Mouse (Mus musculus): ENCODE data around the gene Fkbp6.
"Not testable (repeated sequence)": the region's sequence is repeated elsewhere in the genome, so short reads cannot be mapped to it uniquely, and the experiment has no call there.

The Fkbp6 gene

GRCm38 (mm10) chr5:135349862-135350261 lies at the start of gene Fkbp6:
TSS of gene Fkbp6 (minus strand) at chr5:135350044.
- DNase-seq (ENCODE audit: low spot score), result no peak

- DNase-seq (ENCODE audit: low spot score), result no peak
Observed at GRCm38 (mm10) chr5:135399382-135399781, 49.5 kb upstream of the Fkbp6 start.

GRCm38 (mm10) chr5:135395826-135396225 lies 46.0 kb upstream of the Fkbp6 start:
- no peak for DNase-seq (ENCODE audit: low spot score)

DNA sequence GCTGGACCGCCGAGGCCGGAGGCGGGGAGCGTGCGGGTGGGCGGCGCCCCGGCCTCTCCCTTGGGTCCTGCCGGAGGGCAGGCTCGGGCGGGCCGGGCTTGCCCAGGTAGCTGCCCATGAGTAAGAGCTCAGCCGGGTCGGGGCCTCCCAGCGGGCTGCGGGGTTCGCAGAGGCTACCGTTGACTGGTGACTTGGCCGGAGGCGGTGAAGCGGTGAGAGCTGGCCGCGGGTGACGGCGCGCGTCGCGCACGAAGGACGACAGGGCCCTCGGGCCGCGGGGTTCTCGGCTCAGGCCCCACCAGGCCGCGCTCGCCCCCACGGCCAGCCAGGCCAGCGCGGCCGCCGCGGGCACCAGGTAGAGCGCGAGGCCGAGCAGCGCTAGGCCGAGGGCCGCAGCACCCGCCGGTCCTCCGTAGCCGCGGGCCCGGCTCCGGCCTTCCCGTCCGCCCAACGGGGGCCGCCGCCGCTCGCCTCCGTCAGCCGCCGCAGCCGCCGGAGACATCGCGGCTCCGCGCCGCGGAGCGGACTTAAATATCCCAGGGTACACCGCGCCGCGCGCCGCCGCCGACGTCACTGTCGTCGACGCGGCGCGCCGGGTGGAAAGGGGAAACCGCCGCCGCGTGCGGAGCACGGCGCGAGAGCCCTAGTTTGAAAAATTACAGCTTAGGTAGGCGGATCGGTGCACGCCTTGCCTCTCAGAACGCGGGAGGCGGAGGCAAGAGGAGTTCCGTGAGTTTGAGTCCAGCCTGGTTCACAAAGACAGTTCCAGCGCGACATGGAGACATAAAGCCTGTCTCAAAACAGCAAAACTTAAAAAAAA lies 44.4 kb upstream of the Fkbp6 start, which contains the start of gene Pom121:
Gene Pom121 (minus strand): TSS at position 543 of the 820 bp plus-strand sequence.
- DNase-seq (ENCODE audit: low spot score), result peak; percentile 42

- no peak for DNase-seq (ENCODE audit: low spot score)
Observed at GRCm38 (mm10) chr5:135383771-135384170, 33.9 kb upstream of the Fkbp6 start.

DNA sequence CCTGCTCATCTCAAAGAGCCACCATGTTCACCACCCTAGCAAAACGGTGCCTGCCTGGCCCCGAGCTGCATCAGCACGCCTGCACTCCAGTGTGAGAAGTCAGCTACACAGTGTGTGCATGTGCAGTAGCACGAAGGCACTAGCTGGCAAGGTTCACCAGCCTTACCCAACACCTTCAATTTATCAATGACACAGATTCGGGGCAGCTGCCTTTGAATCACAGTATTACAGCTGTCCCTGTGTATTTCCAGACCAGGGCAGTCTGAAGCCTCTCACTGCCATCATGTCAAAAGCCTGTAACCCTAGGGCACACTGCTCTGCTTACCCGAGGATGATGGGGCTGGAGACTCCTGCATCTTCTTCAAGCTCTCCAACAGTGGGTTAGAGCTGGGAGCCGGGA lies 32.9 kb upstream of the Fkbp6 start:
- no peak for DNase-seq (ENCODE audit: low spot score)

GRCm38 (mm10) chr5:135381356-135381925 lies 31.6 kb upstream of the Fkbp6 start:
- no peak for DNase-seq (ENCODE audit: low spot score)

- DNase-seq (ENCODE audit: low spot score), result no peak
Observed at GRCm38 (mm10) chr5:135380681-135381080, 30.8 kb upstream of the Fkbp6 start.

DNA sequence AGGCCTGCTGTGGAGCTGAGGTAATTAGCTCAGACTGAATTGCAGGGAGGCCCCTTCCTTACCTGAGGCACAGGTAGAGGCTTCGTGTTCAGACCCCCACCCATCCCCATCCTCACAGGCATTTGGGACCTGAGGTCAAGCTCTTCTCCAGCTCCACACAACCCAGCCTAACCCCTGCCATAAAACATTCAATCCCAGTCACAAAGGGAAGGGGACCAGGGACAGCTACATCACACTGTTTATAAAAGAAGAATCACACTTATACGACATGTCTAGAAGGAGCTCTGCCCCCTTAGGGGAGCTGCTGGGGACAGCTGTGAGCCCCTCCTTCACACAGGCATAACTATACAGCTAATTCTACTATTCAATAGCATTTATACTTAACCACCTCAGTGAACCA lies 26.5 kb upstream of the Fkbp6 start:
- DNase-seq (ENCODE audit: low spot score), result no peak

DNA sequence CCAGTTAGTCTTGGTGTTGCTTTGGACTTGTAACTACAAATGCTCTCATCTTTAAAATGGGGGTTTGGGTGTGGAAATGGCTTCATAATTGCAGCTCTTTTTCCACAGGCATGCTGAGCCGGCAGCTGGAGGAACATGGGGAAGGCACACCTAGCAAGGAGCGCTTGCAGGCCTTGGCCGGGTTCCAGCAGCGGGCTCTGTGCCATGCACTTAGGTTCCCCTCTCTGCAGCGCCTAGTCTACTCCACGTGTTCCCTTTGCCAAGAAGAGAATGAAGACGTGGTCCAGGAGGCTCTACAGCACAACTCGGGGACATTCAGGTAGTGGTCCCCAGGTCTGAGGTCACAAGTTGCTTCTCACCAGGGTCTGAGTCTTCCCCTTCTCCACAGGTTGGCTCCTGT lies 25.3 kb upstream of the Fkbp6 start:
- DNase-seq (ENCODE audit: low spot score), result no peak

DNA sequence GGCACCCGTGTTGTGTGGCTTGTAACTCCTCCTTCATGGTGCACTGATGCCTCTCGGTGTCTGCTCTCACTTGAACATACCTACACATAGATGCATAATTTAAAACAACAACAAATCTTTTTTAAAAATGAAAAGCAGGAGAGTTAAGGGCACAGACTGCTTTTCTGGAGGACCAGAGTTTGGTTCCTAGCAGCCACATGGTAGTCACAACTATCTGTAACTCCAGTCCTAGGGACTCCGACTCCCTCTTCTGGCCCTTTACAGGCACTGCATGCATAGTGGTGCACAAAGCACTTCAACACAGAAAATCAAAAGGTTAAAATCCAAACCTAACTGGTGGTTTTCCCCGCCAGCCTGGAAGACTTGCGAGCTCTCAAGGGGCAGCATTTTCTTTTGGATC lies 23.8 kb upstream of the Fkbp6 start:
- no peak for DNase-seq (ENCODE audit: low spot score)

- no peak for DNase-seq (ENCODE audit: low spot score)
Observed at GRCm38 (mm10) chr5:135371195-135371594, 21.4 kb upstream of the Fkbp6 start.

DNA sequence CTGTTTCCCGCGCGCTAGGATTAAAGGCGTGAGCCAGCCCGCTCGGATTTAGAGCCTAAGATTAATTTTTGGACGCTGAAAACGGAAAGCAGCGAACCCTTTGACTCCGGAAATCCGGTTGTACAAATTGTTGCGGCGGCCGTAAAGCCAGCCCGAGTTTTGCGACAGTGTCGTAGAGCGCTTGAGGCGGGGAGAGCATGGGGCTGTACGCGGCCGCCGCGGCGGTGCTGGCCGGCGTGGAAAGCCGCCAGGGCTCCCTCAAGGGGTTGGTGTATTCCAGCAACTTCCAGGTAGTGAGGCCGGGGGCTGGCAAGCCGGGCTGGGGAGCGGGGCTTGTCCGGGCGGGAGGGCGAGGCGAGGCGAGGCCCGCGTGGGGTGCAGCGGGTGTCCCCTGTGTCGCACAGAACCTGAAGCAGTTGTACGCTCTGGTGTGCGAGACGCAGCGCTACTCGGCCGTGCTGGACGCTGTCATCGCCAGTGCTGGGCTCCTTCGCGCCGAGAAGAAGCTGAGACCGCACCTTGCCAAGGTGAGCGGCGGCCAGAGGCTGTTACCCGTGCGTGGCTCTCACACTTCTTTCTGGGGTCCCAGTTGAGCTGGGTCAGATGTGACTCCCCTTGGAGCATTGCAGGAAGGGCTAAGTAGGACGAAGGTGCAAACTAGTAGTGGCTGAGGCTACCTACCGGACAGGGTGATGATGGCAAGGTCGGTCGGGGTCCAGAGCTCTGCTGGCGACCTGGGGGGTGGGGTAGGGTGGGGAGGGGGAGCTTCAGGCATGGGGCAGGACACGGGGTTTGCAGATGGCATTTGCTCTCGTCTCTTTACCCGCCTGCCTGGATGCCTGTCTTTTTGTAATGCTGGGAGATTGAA lies 20.2 kb upstream of the Fkbp6 start, which contains the start of gene Nsun5:
Gene Nsun5 (plus strand): TSS at position 167 of the 868 bp plus-strand sequence.
- DNase-seq (ENCODE audit: low spot score), result peak; percentile 90

DNA sequence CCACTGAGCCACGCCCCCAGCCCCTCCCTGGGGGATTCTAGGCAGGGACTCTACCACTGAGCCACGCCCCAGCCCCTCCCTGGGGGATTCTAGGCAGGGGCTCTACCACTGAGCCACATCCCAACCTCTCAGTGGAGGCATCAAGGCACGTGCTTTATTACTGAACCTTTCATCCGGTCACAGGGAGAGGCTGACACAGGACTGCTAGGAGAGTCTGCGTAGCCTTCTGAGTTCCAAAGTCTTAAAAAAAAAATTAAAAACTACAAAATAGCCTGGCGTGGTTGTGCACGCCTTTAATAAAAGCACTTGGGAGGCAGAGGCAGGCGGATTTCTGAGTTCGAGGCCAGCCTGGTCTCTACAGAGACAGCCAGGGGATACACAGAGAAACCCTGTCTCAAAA lies 19.4 kb upstream of the Fkbp6 start:
- DNase-seq (ENCODE audit: low spot score), result not testable (repeated sequence)

GRCm38 (mm10) chr5:135368312-135368711 lies 18.5 kb upstream of the Fkbp6 start:
- DNase-seq (ENCODE audit: low spot score), result no peak

DNA sequence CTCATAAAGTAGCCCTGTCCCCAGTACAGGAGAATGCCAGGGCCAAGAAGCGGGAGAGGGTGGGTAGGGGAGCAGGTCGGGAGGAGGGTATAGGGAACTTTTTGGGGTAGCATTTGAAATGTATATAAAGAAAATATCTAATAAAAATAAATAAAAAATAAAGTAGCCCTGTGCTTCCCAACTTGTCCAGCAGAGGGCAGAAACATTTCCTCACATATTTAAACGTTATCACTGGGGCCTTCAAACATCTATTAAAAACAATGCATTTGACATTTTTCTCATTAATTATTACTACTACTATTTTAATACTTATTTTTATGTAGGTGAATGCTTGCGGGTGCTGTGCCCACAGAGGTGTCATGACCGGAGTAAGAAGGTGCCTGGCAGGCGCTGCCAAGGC lies 18.0 kb upstream of the Fkbp6 start:
- no peak for DNase-seq (ENCODE audit: low spot score)

- no peak for DNase-seq (ENCODE audit: low spot score)
Observed at GRCm38 (mm10) chr5:135363540-135363939, 13.7 kb upstream of the Fkbp6 start.

GRCm38 (mm10) chr5:135362572-135362971 lies 12.7 kb upstream of the Fkbp6 start:
- DNase-seq (ENCODE audit: low spot score), result no peak

GRCm38 (mm10) chr5:135359772-135360171 lies 9.9 kb upstream of the Fkbp6 start:
- DNase-seq (ENCODE audit: low spot score), result no peak

- peak; percentile 76 for DNase-seq (ENCODE audit: low spot score)
Observed at GRCm38 (mm10) chr5:135357556-135357955, 7.7 kb upstream of the Fkbp6 start.

DNA sequence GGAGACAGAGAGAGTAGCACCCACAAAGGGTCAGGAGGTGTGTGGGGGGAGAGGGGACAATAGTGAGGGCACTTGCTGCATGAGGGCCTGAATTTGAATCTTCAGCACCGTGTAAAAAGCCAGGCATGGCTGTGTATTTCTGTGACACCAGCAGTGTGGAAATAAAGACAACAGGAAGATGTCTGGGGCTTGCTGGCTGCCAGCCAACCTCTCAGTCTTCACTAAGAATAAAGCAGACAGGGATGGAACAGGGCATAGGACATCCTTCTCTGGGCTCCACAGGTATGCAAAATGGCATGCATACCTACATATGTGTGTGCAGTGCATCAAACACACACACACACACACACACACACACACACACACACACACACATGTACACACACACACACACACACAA lies 6.2 kb upstream of the Fkbp6 start:
- no peak for DNase-seq (ENCODE audit: low spot score)

DNA sequence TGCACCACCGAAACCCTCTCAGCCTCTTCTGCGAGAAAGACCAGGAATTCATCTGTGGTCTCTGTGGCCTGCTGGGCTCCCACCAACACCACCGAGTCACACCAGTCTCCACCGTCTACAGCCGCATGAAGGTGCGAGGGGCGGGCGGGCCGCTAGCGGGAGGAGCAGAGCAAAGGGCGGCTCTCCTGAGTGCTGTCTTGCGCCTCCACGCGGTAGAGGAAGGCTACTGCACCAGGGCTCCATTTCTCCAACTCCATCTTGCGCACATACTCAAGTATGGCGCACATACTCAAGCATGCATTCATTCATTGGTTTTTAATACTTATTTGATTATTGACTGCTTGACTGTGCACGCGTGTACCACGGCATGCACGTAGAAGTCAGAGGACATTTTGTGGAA lies 3.7 kb upstream of the Fkbp6 start:
- no peak for DNase-seq (ENCODE audit: low spot score)

- DNase-seq (ENCODE audit: low spot score), result no peak
Observed at GRCm38 (mm10) chr5:135352995-135353394, 3.2 kb upstream of the Fkbp6 start, which contains the start of gene Trim50. TSS of gene Trim50 (plus strand) at chr5:135353295.

All from urinary bladder, postnatal 10 days (tissue).